Mouse (Mus musculus): ENCODE data around the gene Khk.

Gene Khk

DNA sequence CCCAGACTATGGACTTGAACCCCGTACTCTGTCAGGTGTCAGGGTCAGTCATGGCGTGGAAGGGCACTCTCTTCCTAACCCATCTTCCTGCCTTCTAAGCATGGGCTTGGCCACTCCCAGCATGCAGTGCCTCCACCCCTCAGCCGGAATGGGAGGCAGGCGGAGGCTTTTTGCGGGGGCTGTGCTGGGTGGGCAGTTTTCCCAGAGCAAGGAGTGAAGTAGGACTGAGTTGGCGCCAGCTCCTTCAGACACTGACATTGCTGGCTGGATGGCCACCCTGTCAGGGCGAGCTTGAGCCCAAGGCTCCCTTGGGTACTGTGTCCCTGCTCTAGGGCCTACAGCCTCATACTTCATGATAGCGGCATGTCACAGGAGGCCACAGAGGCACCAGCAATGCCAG, 47.2 kb downstream of the Khk start, which contains the start of gene Tcf23:
Gene Tcf23 (plus strand): TSS at position 247 of the 400 bp plus-strand sequence.
- no peak for DNase-seq (ENCODE audit: low read depth in 1 of 2, low spot score in 2 of 2)

DNA sequence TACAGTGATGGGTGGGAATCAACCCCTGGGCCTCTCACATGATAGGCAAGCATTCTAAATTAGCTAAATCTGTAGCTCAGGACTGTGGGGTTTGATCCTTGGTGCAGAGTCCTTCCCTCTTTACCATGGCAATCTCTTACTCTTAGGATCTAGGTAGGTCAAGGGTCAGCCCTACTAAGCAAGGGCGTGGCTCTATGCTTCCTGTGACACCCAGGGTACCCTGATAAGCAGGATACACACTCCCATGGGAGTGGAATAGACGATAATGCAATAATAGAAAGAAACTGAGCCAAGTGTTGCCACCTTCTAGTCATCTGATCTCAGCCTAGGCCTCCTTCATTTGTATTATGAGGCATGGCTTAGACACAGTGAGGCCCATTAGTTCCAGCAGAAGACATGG, 48.2 kb downstream of the Khk start:
- no peak for DNase-seq (ENCODE audit: low read depth in 1 of 2, low spot score in 2 of 2)

DNA sequence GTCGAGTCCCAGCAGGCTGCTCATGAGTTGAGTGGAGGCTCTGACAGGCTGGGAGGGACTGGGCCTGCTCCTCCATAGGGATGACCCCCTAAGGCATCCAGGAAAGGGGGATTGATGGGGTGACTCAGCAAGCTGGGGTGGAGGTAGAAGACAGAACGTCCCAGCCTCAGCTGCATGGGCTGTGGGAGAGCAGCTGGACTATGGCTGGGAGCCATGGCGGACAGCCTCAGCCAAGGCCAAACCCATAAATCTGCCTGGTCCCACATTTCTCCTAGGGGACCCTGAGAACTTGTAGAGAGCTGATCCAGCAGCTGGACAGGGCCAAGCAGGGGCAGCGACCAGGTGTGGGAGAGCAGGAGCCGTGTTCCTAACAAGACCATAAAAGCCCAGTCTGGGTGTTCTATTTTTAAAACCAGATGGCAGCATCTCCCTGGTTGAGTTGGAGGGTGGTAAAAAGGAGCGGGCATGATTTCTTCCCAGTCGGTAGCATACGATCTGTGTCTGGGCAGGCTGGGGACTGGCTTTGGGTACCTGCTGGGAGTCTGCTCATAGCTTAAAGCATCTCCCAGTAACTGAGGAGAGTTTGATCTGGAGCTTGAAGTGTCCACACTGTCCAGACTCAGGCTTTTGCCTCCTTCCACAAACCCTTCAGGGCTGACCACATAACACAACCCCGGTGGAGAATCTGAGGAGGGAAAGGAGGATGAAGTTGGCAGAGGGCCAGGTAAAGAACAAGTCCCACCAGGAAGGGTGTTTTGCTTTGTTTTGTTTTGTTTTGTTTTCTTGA, 53.8 kb downstream of the Khk start:
- DNase-seq (ENCODE audit: low read depth in 1 of 2, low spot score in 2 of 2): no peak

All from monocyte, adult 2 months (primary cell).